Mouse (Mus musculus): ENCODE measurements around the gene Cbx8. TPM values are rescaled to one million over a fixed set of nuclear protein-coding genes. Genes with fewer than 3 reads are reported as not detected.

Cbx8 gene
- polyA plus RNA-seq, 1 experiment = 6.4 TPM

DNA sequence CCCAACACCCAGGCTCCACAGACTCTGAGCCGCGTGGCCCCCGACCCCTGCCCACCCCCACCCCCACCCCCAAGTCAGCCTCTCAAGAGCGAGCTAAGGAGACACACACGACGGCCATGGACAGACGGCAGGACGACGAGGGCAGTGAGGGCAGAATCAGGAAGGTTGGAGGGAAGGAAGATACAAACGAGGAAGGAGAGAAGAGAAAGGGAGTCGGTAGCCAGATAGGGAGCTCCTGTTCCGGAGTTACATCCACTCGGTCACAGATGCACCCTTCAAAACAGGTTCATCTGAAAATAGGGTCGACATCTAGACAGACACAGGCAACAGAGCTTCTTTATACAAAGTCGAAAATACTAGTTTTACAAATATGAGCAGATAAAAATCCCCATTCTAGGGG lies 4.3 kb downstream of the Cbx8 start:
- peaks cover 8% of the 10 kb centered on the region for H3K36me3 ChIP-seq (ENCODE audit: control insufficient read depth, insufficient read depth)
- H3K79me3 ChIP-seq (ENCODE audit: low read depth) = no peaks in the 10 kb centered on the region
- H3K79me2 ChIP-seq (ENCODE audit: control insufficient read depth, insufficient read depth) = peaks cover 10% of the 10 kb centered on the region
- H3ac ChIP-seq (ENCODE audit: control insufficient read depth, insufficient read length, low read depth) = no peak overlapping the region
- H3K4me3 ChIP-seq (ENCODE audit: insufficient read depth, poor library complexity, severe bottlenecking) = no peak overlapping the region
- no peak for TF ChIP-seq CTCF (IDR thresholded peaks at IDR 0.05; ENCODE audit: control insufficient read depth, insufficient read depth, insufficient read length)
- TF ChIP-seq MAX (IDR thresholded peaks at IDR 0.05) = no peak
- TF ChIP-seq MYOG (IDR thresholded peaks at IDR 0.05; ENCODE audit: control insufficient read depth, extremely low read depth, insufficient read length) = no peak
- TF ChIP-seq USF1 (IDR thresholded peaks at IDR 0.05; ENCODE audit: low read depth) = no peak
- no peak for TF ChIP-seq FOSL1 (IDR thresholded peaks at IDR 0.05; ENCODE audit: insufficient read depth, low read length, poor library complexity, severe bottlenecking)
- TF ChIP-seq CEBPB (IDR thresholded peaks at IDR 0.05; ENCODE audit: low read depth) = no peak
- TF ChIP-seq MYOD1 (IDR thresholded peaks at IDR 0.05; ENCODE audit: control insufficient read depth, insufficient read length, low read depth) = no peak
- no peaks in the 10 kb centered on the region for H3K27me3 ChIP-seq (ENCODE audit: control insufficient read depth, insufficient read depth, insufficient read length)

DNA sequence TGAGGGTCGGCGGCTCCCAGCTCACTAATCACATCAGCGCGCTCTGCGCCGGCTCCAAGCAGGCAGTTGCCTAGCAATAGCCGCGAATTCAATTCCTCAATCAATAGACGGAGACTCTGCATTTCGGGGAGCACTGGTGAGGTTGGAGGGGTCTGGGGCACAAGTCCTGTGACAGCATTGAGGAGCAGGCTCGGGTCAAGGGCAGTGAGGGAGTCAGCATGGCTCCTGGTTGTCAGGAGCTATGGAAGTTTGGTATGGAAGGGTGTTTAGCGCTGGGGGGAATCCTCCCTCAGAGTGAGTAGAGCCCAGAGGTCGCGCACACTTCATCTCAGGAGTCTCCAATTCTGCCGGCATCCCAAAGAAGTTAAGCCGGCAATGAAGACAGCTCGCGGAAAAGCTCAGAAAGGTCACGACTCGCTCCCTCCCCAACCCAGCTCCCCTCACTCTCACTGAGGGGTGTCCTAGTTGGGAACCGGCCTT lies 5.0 kb downstream of the Cbx8 start:
- Histone ChIP-seq H3K27me3 (ENCODE audit: control insufficient read depth, insufficient read depth, insufficient read length) (no peaks in the 10 kb centered on the region), H3K79me2 (ENCODE audit: control insufficient read depth, insufficient read depth) (peaks cover 10% of the 10 kb centered on the region), H3K4me3 (ENCODE audit: insufficient read depth, poor library complexity, severe bottlenecking) (no peak overlapping the region), H3ac (ENCODE audit: control insufficient read depth, insufficient read length, low read depth) (no peak overlapping the region), H3K79me3 (ENCODE audit: low read depth) (no peaks in the 10 kb centered on the region), H3K36me3 (ENCODE audit: control insufficient read depth, insufficient read depth) (peaks cover 12% of the 10 kb centered on the region)
- TF ChIP-seq USF1 (IDR thresholded peaks at IDR 0.05; ENCODE audit: low read depth) (no peak), CEBPB (IDR thresholded peaks at IDR 0.05; ENCODE audit: low read depth) (no peak), MYOD1 (IDR thresholded peaks at IDR 0.05; ENCODE audit: control insufficient read depth, insufficient read length, low read depth) (no peak), MAX (IDR thresholded peaks at IDR 0.05) (no peak), MYOG (IDR thresholded peaks at IDR 0.05; ENCODE audit: control insufficient read depth, extremely low read depth, insufficient read length) (no peak), CTCF (IDR thresholded peaks at IDR 0.05; ENCODE audit: control insufficient read depth, insufficient read depth, insufficient read length) (no peak), FOSL1 (IDR thresholded peaks at IDR 0.05; ENCODE audit: insufficient read depth, low read length, poor library complexity, severe bottlenecking) (no peak)

GRCm38 (mm10) chr11:119035094-119035685 lies 5.6 kb downstream of the Cbx8 start:
- Histone ChIP-seq H3K79me2 (ENCODE audit: control insufficient read depth, insufficient read depth) (peaks cover 7% of the 10 kb centered on the region), H3ac (ENCODE audit: control insufficient read depth, insufficient read length, low read depth) (no peak overlapping the region), H3K79me3 (ENCODE audit: low read depth) (no peaks in the 10 kb centered on the region), H3K27me3 (ENCODE audit: control insufficient read depth, insufficient read depth, insufficient read length) (no peaks in the 10 kb centered on the region), H3K4me3 (ENCODE audit: insufficient read depth, poor library complexity, severe bottlenecking) (no peak overlapping the region), H3K36me3 (ENCODE audit: control insufficient read depth, insufficient read depth) (peaks cover 17% of the 10 kb centered on the region)
- no peak for TF ChIP-seq CTCF (IDR thresholded peaks at IDR 0.05; ENCODE audit: control insufficient read depth, insufficient read depth, insufficient read length)
- TF ChIP-seq FOSL1 (IDR thresholded peaks at IDR 0.05; ENCODE audit: insufficient read depth, low read length, poor library complexity, severe bottlenecking) = no peak
- no peak for TF ChIP-seq CEBPB (IDR thresholded peaks at IDR 0.05; ENCODE audit: low read depth)
- TF ChIP-seq USF1 (IDR thresholded peaks at IDR 0.05; ENCODE audit: low read depth) = no peak
- no peak for TF ChIP-seq MAX (IDR thresholded peaks at IDR 0.05)
- no peak for TF ChIP-seq MYOD1 (IDR thresholded peaks at IDR 0.05; ENCODE audit: control insufficient read depth, insufficient read length, low read depth)
- TF ChIP-seq MYOG (IDR thresholded peaks at IDR 0.05; ENCODE audit: control insufficient read depth, extremely low read depth, insufficient read length) = no peak

DNA sequence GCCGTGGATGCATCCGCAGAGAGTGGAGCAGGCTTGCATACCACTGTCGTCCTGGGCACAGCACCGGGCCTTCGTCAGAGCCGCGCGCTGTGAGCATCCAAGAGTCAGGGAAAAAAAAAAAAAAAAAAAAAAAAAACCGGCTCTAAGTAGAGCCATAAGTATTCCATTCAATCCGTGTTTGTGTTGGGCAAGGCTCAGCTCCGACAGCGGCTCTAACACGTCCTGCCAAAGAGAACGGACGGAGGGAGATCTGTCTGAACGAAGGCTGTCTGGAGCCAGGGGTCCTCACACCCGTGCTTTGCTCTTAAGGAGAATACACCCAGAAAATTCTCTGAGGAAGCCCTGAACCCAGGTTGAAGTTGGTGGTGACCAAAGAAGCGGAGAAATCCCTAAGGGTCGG lies 6.1 kb downstream of the Cbx8 start:
- H3K4me3 ChIP-seq (ENCODE audit: insufficient read depth, poor library complexity, severe bottlenecking) = no peak overlapping the region
- no peak for TF ChIP-seq CTCF (IDR thresholded peaks at IDR 0.05; ENCODE audit: control insufficient read depth, insufficient read depth, insufficient read length)
- no peak for TF ChIP-seq MYOD1 (IDR thresholded peaks at IDR 0.05; ENCODE audit: control insufficient read depth, insufficient read length, low read depth)
- TF ChIP-seq CEBPB (IDR thresholded peaks at IDR 0.05; ENCODE audit: low read depth) = no peak
- TF ChIP-seq FOSL1 (IDR thresholded peaks at IDR 0.05; ENCODE audit: insufficient read depth, low read length, poor library complexity, severe bottlenecking) = no peak
- TF ChIP-seq USF1 (IDR thresholded peaks at IDR 0.05; ENCODE audit: low read depth) = no peak
- TF ChIP-seq MAX (IDR thresholded peaks at IDR 0.05) = no peak
- no peak for TF ChIP-seq MYOG (IDR thresholded peaks at IDR 0.05; ENCODE audit: control insufficient read depth, extremely low read depth, insufficient read length)
- no peak overlapping the region for H3ac ChIP-seq (ENCODE audit: control insufficient read depth, insufficient read length, low read depth)
- H3K36me3 ChIP-seq (ENCODE audit: control insufficient read depth, insufficient read depth) = peaks cover 23% of the 10 kb centered on the region
- H3K79me2 ChIP-seq (ENCODE audit: control insufficient read depth, insufficient read depth) = peaks cover 2% of the 10 kb centered on the region
- H3K27me3 ChIP-seq (ENCODE audit: control insufficient read depth, insufficient read depth, insufficient read length) = no peaks in the 10 kb centered on the region
- no peaks in the 10 kb centered on the region for H3K79me3 ChIP-seq (ENCODE audit: low read depth)

DNA sequence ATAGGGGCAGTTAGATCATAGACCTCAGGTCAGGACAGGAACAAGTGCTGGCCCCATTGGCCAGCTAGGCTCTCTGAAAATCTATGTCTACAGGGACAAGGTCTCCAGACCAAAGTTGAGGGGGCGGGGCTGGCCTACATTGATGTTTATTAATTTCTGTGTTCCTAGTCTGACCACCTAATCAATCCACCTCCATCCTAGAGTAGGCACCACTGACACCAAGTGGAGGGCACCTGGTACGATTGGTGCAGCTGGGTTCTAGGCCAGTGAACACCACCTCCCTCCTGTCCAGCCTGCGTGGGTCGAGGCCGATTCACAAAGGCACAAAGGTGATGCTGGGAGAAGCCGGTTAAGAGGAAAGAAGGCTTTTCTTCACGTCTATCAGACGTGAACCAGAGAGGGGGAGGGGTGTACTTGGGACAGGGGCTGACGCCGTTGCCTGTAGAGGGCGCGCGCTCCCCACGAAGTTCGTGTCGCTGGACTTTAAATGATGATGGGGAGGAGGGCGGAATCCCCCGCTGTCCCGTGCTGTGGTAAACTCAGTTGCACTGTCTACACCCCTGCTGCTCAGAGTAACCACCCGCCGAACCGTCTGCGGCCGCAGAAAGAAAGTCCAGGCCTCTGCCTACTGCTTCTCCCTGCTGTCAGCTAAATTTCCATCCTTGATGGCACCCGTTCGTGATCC lies 6.8 kb downstream of the Cbx8 start:
- H3K27me3 ChIP-seq (ENCODE audit: control insufficient read depth, insufficient read depth, insufficient read length) = no peaks in the 10 kb centered on the region

More for the DNA sequence above, 6.8 kb downstream of the Cbx8 start:
- no peak overlapping the region for H3K4me3 ChIP-seq (ENCODE audit: insufficient read depth, poor library complexity, severe bottlenecking)
- no peak overlapping the region for H3ac ChIP-seq (ENCODE audit: control insufficient read depth, insufficient read length, low read depth)
- peaks cover 26% of the 10 kb centered on the region for H3K36me3 ChIP-seq (ENCODE audit: control insufficient read depth, insufficient read depth)
- peak; percentile 88 for TF ChIP-seq CTCF (IDR thresholded peaks at IDR 0.05; ENCODE audit: control insufficient read depth, insufficient read depth, insufficient read length)
- TF ChIP-seq MYOG (IDR thresholded peaks at IDR 0.05; ENCODE audit: control insufficient read depth, extremely low read depth, insufficient read length) = no peak
- H3K79me3 ChIP-seq (ENCODE audit: low read depth) = no peaks in the 10 kb centered on the region
- H3K79me2 ChIP-seq (ENCODE audit: control insufficient read depth, insufficient read depth) = no peaks in the 10 kb centered on the region
